Mouse (Mus musculus) neural tube, embryonic 10.5 days (tissue): ENCODE results near the gene Cyb5b.

Source experiments
- DNase-seq: peaks from one replicate; pipeline ENCODE4 v3.0.0-alpha.2; 2017; ENCODE audit warnings: low spot score; ENCODE audit errors: extremely low spot score

Cyb5b gene

DNA sequence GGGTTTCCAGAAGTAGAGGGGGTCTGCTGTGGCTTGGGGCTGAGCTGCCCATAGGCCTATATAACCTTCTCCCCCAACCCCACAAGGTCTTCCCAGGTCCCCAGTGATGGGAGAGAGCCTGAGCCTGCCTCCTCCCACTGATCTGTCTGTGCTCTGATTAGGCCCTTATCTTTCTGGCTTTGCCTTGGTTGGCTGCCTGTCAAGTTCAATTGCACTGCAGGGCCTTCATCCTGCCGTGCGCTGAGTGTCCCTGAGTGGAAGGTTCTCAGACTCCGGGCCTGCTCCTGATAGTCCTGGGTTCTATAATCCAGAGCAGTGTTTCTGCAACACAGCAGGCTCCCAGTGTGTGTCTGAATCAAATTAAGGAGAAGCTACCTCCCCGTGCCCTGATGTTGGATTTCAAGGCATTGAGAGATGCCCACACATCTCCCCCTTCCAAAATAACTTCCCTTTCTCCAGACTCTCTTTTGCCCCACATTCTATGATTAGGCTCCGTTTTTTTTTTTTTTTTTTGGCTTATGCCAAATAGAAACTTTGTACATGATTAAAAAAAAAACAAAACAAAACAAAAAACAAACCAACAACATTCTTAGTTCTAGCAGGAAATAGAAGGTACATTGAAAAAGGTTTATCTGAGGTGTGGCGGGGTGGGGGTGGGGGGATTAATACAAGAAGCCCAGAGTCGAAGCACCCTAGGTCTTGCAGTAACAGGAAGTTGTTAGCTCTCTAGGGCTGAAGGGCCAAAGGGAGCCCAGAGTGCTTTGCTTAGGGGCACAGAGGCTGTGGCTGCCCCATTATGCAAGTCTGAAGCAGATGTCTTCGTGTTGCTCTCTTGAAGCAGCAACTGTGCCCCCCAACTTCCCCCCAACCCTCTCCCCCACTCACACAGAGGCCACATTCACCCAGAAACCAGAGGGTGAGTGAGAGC lies 71.7 kb downstream of the Cyb5b start:
- no peak for DNase-seq

DNA sequence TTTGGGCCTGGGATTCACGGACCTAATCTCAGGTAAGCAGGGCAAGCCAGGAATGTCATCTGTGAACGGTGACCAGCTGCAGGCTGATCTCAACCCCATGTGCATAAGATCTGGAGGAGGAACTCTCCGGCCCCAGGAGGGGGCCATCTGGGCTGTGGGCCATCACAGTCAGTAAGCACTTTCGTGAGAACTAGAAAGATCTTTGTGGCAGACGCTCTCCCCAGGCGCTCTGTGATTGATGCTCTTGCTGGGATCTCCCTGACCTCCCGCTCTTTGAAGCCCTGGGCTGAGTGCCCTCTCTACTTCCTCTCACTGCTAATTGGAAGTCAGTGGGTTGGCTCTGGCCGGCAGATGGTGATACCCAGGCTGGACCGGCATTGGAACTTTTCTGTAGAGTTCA lies 75.7 kb downstream of the Cyb5b start:
- DNase-seq, result peak; percentile 77

DNA sequence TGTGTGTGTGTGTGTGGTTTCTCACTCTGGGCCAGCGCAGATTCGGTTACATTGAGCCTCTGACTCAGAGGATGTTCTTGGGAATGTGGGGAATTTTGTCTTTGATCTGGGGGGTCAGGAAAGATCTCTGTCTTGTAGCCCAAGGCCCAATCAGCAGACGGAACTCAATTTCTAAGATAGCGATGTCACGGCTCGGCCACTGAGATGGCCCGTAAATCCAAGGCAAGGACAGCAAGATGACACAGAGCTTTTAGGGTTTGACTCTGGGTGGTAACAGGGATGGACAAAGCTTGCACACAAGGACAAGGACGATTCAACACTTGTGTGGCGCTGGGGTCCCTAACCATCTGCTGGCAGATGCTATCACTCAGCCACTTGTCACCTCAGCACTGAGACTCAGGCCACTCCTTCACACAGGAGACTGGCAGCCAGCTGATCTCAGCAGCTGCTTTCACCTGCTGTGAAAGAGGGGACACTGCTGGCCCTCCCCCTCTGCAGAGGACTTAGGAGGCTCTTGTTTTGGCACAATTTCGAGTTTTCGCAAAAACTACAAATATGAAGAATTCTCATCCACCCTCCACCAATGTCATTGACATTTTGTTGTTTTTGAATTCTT lies 76.7 kb downstream of the Cyb5b start:
- peak; percentile 34 for DNase-seq

DNA sequence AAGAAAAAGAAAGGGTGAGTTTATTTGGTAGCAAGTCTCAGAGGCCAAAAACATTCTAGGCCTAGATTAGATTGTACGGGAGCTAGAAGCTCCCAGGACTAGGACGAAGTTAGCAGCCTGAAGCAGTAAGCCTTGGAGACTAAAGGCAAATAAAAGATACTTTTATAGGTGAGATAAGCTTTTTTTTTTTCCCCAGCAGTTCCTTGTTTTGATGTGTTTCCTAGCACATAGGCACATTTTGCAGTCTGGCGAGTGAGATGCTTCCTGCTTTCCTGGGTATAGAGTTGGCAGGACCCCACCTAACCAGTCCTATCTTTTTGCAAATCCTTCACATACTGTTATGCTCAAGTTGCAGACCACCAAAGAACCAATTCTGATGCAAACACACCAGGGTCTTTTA lies 82.8 kb downstream of the Cyb5b start:
- DNase-seq, result no peak

DNA sequence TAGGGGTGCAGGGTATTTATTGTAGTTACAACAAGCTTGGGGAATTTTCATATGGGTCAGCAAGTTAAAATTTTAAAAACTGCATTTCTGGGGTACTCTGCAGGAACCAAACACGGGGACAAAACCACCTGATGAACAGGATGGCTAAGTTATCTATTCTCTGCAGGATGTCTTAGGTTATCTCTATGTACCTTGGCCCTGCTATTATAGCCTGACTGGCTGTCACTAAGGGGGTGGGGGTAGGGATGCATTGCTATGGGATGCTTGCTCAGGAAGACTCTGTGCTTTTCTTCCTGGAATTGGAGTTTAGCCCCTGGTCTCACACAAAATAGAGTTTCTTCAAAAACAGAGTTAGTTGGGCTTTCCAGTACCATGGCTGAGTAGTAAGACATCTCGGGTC lies 83.3 kb downstream of the Cyb5b start:
- no peak for DNase-seq
